Mouse (Mus musculus) stomach, embryonic 14.5 days (tissue): ENCODE data around the gene Ppp2ca. TPM values are rescaled to one million over a fixed set of nuclear protein-coding genes. Genes with fewer than 3 reads are reported as not detected.

ENCODE experiments used
- ATAC-seq: fragments of 200-750 bp; cut with Nextera tagmentation; 2 replicates; pipeline ENCODE4 v1.8.0; 2017; ENCODE audit warnings: low read depth, moderate TSS enrichment; ENCODE audit not compliant: insufficient number of reproducible peaks, insufficient read depth, low FRiP score
- H3K27ac ChIP-seq: fragments of 300-500 bp; sonication (generic); 2 replicates; pipeline ENCODE4 v1.5.1; 2014; ENCODE audit warnings: mild to moderate bottlenecking, low read length, moderate library complexity, mixed read lengths
- H3K27me3 ChIP-seq: fragments of 300-500 bp; sonication (generic); 2 replicates; pipeline ENCODE4 v1.6.1; 2014; ENCODE audit warnings: low read length, control low read depth, mixed read lengths; ENCODE audit not compliant: control insufficient read depth, insufficient read depth
- H3K36me3 ChIP-seq: fragments of 300-500 bp; sonication (generic); 2 replicates; pipeline ENCODE4 v1.6.1; 2014; ENCODE audit warnings: mild to moderate bottlenecking, control low read depth, low read length, moderate library complexity, mixed read lengths; ENCODE audit not compliant: control insufficient read depth, insufficient read depth
- H3K4me1 ChIP-seq: fragments of 300-500 bp; sonication (generic); 2 replicates; pipeline ENCODE4 v1.6.1; 2014; ENCODE audit warnings: low read length, control low read depth, mixed read lengths; ENCODE audit not compliant: control insufficient read depth, insufficient read depth
- H3K4me2 ChIP-seq: fragments of 300-500 bp; sonication (generic); replicated peaks from 2 replicates; pipeline ENCODE4 v1.6.1; 2014; ENCODE audit warnings: low read depth, low read length, control low read depth
- H3K4me3 ChIP-seq: fragments of 300-500 bp; sonication (generic); 2 replicates; pipeline ENCODE4 v1.5.1; 2014; ENCODE audit warnings: low read depth, low read length, control low read depth
- H3K9ac ChIP-seq: fragments of 300-500 bp; sonication (generic); replicated peaks from 2 replicates; pipeline ENCODE4 v1.6.1; 2014; ENCODE audit warnings: low read depth, mild to moderate bottlenecking, control low read depth, low read length, moderate library complexity, mixed read lengths
- H3K9me3 ChIP-seq: fragments of 300-500 bp; sonication (generic); 2 replicates; pipeline ENCODE4 v1.6.1; 2016; ENCODE audit warnings: low read depth, low read length, control low read depth; ENCODE audit not compliant: control insufficient read depth
- WGBS: fragments of 180-500 bp; shearing (Covaris S2); extraction: QIAGEN DNeasy Blood & Tissue Kit; methylation state at CpG from one replicate; pipeline ENCODE4 v1.1.7; 2014; 5-methylcytosine and 5-hydroxymethylcytosine counted together
- polyA plus RNA-seq: library from polyadenylated mRNA; unstranded; fragments of >200 nt; fragmentation: Nextera tagmentation; extraction: Ambion mirVana; gene quantifications from 2 replicates; pipeline ENCODE4 v1.2.1, GENCODE M21; 2014

Gene Ppp2ca
- 88.3 and 91.0 TPM in 2 replicates for polyA plus RNA-seq

DNA sequence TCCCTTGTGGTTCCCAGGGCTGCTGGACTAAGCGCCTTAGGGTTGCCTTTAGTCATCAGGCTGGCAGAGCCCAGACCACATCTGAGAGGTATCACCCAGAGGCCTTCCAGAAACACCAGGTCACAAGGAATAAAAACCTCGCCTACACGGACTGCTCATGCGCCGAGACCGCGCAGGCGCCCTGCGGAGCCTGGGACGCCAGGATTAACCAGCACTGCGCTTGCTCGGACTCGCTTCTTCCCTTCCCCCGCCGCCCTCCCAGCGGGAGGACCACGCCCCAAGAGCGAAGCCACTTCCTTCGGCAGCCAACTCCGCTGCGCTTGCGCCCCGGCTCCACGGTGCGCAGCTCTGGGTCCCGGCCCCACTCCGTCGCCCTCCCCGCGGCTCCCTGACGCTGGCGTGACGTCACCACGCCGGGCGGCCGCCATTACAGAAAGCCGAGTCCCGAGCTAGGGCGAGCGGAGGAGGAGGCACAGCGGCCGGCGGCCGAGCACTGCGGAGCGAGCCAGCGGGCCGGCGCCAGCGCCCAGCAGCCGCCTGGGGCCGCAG is at the start of gene Ppp2ca:
Ppp2ca (plus strand) TSS at position 284 of the 549 bp plus-strand sequence.
- Histone ChIP-seq H3K27me3 (no peaks in the 10 kb centered on the region), H3K4me3 (peak within 1 kb of the TSS; percentile 64), H3K4me1 (peaks cover 27% of the 10 kb centered on the region), H3K27ac (peak within 1 kb of the TSS; percentile 100), H3K9ac (peak within 1 kb of the TSS; percentile 98), H3K36me3 (no peaks in the 10 kb centered on the region; the same call in 1 of the 2 replicates), H3K9me3 (no peaks in the 10 kb centered on the region), H3K4me2 (peak within 1 kb of the TSS; percentile 80)
- under 1% methylated on average over 49 of the region's 53 CpGs for WGBS
- ATAC-seq, result peak; percentile 97

DNA sequence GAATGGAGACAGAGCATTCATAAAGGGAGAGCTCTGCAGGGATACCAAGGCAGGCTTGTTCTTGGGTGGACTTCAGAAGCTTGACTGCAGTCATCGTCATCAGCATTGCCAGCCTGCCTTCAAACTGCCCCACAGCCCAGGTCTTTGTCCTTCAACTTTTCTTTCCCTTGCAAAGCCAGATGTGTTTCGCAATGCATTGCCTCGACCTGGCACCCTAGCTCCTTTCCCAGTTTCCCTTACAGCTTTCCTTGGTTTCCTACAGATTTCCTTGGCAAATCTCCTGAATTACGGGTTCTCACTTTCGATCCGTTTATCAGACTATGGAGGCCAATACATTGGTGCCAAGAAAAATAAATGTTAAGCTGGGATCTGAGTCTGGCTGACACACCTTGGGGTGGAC is 45.1 kb upstream of the Ppp2ca start:
- no peak overlapping the region for H3K4me3 ChIP-seq
- H3K4me2 ChIP-seq, result no peak overlapping the region
- H3K27ac ChIP-seq, result no peak overlapping the region
- no peak for ATAC-seq
- H3K9me3 ChIP-seq, result no peaks in the 10 kb centered on the region
- no peaks in the 10 kb centered on the region for H3K4me1 ChIP-seq
- no peaks in the 10 kb centered on the region for H3K36me3 ChIP-seq
- no peak overlapping the region for H3K9ac ChIP-seq
- no peaks in the 10 kb centered on the region for H3K27me3 ChIP-seq
- 73% methylated on average over 6 of the region's 6 CpGs for WGBS

DNA sequence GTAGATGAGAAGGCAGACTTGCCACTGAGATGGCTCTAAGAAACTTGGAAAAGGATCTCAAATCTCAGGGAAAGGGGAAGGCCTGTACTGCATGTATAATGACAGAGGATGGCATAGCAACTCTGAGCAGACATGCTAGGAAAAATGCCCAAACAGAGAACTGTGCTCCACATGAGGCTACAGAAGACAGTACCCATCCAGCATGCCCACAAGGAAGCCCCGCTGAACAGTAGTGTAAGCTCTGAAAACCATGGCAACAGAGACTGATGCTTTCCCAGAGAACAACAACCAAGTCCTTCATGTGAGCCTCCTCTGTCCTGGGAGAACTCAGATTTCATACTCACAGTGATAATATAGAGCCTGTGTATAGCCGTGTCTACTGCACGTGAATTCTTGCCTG is 43.8 kb upstream of the Ppp2ca start:
- Histone ChIP-seq H3K27me3 (no peaks in the 10 kb centered on the region), H3K36me3 (no peaks in the 10 kb centered on the region), H3K4me3 (no peak overlapping the region), H3K9ac (no peak overlapping the region), H3K9me3 (no peaks in the 10 kb centered on the region), H3K27ac (no peak overlapping the region), H3K4me2 (no peak overlapping the region), H3K4me1 (no peaks in the 10 kb centered on the region)
- ATAC-seq, result no peak
- 85% methylated on average over 3 of the region's 3 CpGs for WGBS

DNA sequence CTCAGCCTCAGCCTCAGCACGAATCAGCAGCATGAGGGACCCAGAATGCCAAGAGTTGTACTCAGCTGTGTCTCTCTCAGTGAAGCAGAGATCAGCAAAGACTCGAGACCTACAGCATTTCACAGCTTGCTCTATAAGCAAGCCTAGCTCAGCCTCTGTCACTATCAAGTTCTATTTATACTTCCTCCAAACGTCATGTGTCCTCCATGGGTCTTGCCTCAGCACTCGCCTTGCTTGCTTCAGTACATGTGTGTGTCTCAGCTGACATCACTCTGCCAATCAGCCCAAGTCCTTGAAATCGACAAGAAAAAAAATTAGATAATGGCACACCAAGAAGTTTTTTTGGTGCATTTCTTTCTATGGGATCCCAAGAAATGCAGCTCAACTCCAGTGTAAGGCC is 42.3 kb upstream of the Ppp2ca start:
- no peaks in the 10 kb centered on the region for H3K27me3 ChIP-seq
- no peaks in the 10 kb centered on the region for H3K9me3 ChIP-seq
- H3K36me3 ChIP-seq, result no peaks in the 10 kb centered on the region
- no peak overlapping the region for H3K4me3 ChIP-seq
- no peak for ATAC-seq
- WGBS, result 69% methylated on average over 5 of the region's 5 CpGs
- H3K4me1 ChIP-seq, result no peaks in the 10 kb centered on the region
- no peak overlapping the region for H3K27ac ChIP-seq
- H3K4me2 ChIP-seq, result no peak overlapping the region
- H3K9ac ChIP-seq, result no peak overlapping the region

DNA sequence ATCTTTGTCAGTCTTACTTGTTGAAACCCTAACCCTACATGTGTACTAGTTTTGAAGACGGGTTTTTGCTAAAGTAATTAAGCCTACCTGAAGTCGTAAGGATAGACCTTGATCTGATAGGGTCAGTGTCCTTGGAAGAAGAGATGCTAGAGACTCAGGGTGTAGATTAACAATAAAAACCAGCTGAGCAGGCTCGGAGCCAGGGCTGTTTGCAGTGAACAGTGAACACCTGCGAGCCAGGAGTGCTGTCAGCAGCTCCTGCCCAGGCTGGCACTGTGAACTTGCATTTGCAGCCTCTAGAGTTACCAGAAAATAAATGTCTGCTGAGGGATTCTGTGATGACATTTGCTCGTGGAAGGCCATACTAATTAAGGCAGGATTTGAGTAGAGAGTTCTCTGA is 39.5 kb upstream of the Ppp2ca start:
- H3K9me3 ChIP-seq, result no peaks in the 10 kb centered on the region
- 49% methylated on average over 5 of the region's 5 CpGs for WGBS
- no peak overlapping the region for H3K9ac ChIP-seq
- no peak for ATAC-seq
- no peak overlapping the region for H3K4me3 ChIP-seq
- no peaks in the 10 kb centered on the region for H3K4me1 ChIP-seq
- no peaks in the 10 kb centered on the region for H3K36me3 ChIP-seq
- H3K27me3 ChIP-seq, result no peaks in the 10 kb centered on the region
- no peak overlapping the region for H3K4me2 ChIP-seq
- no peak overlapping the region for H3K27ac ChIP-seq

DNA sequence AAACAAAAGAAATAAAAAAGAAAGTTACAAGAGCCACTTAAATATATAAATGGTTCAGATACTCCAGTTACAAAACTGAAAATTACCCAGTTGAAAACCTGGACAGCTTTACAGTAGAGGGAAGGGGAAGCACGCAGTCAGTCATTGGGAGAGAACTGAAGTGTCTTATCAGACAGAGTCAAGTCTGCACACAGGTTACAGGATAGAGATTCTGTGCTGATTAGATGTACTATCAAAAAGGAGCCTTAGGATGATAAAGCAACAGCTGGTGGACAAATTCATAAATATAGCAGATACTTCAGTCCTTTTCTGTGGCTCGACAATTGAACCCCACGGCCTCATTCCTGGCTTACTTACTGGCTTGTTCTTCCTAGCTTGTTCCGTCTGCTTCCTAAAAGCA is 38.2 kb upstream of the Ppp2ca start:
- H3K4me1 ChIP-seq, result no peaks in the 10 kb centered on the region
- H3K4me2 ChIP-seq, result no peak overlapping the region
- H3K4me3 ChIP-seq, result no peak overlapping the region
- no peaks in the 10 kb centered on the region for H3K36me3 ChIP-seq
- H3K27me3 ChIP-seq, result no peaks in the 10 kb centered on the region
- 91% methylated on average over 4 of the region's 4 CpGs for WGBS
- no peak overlapping the region for H3K9ac ChIP-seq
- no peak for ATAC-seq
- H3K9me3 ChIP-seq, result no peaks in the 10 kb centered on the region
- H3K27ac ChIP-seq, result no peak overlapping the region

DNA sequence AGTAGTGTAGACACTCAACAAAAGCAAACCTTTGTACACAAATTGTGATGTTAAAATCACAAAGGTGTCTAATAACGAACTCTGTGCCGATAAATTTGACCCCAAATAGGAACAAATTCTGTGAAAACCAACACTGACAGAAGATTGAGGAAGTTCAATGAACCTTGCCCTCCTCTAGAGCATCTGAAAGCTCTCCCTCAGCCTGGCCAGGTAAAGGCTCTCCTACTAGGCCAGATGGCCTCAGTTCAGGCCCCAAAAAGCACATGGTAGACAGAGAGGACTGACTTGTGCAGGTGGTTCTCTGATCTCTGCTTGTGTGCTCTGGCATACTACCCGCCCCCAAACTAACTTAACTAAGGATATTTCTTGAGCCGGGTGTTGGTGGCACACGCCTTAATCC is 36.1 kb upstream of the Ppp2ca start:
- H3K9me3 ChIP-seq, result no peaks in the 10 kb centered on the region
- H3K4me3 ChIP-seq, result no peak overlapping the region
- H3K9ac ChIP-seq, result no peak overlapping the region
- WGBS, result 97% methylated on average over 5 of the region's 5 CpGs
- H3K4me2 ChIP-seq, result no peak overlapping the region
- H3K36me3 ChIP-seq, result no peaks in the 10 kb centered on the region
- no peaks in the 10 kb centered on the region for H3K4me1 ChIP-seq
- no peak overlapping the region for H3K27ac ChIP-seq
- no peak for ATAC-seq
- H3K27me3 ChIP-seq, result no peaks in the 10 kb centered on the region

DNA sequence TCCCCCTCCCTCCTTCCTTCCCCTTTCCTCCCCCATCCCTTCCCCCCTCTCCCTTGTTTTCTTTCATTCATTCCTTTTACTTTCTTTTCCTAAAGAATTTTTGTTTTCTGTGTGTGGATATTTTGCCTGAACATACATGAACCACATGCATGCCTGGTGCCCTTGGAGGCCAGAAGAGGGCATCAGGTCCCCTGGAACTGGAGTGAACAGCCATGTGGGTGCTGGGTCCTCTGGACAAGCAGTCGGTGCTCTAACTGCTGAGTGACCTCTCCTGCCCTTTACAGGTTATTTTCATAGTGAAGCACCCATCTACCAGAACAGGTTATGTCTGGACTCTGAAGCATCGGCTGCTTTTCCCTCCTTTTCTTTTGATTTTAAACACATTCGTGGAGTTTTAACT is 34.1 kb upstream of the Ppp2ca start:
- H3K4me1 ChIP-seq, result no peaks in the 10 kb centered on the region
- no peaks in the 10 kb centered on the region for H3K9me3 ChIP-seq
- no peak overlapping the region for H3K9ac ChIP-seq
- H3K27ac ChIP-seq, result no peak overlapping the region
- no peak overlapping the region for H3K4me2 ChIP-seq
- no peak for ATAC-seq
- H3K36me3 ChIP-seq, result no peaks in the 10 kb centered on the region
- H3K4me3 ChIP-seq, result no peak overlapping the region
- WGBS, result 45% methylated on average over 3 of the region's 3 CpGs
- H3K27me3 ChIP-seq, result no peaks in the 10 kb centered on the region

DNA sequence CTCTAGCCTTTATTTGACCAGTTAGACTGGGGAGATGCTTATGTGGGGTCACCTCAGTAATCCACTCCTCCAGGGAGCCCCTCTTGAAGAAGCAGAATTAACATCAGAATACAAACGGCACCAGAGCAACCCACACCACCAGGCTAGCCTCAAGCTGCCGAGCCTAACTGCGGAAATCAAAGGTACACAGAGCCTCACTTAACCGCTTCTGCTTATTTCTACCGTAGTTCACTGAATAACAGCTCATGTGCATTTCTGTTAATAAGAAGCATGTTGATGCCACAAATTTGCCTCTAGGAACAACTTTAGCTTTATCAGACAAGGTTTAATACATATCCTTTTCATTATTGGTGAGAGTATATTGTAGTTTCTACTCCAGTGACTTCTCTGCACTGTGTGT is 32.6 kb upstream of the Ppp2ca start:
- H3K4me2 ChIP-seq, result no peak overlapping the region

More for the DNA sequence above, 32.6 kb upstream of the Ppp2ca start:
- 13% methylated on average over 5 of the region's 5 CpGs for WGBS
- Histone ChIP-seq H3K27ac (no peak overlapping the region), H3K4me1 (no peaks in the 10 kb centered on the region), H3K9ac (no peak overlapping the region), H3K9me3 (no peaks in the 10 kb centered on the region), H3K27me3 (no peaks in the 10 kb centered on the region), H3K4me3 (no peak overlapping the region), H3K36me3 (no peaks in the 10 kb centered on the region)
- ATAC-seq, result no peak
